Mouse (Mus musculus): ENCODE data around the gene Wnk2. TPM values are rescaled to one million over a fixed set of nuclear protein-coding genes. Genes with fewer than 3 reads are reported as not detected.

The Wnk2 gene
- total RNA-seq, 2 experiments from 2014 or later: 63.4 to 85.0 TPM

- DNase-seq (ENCODE audit: low spot score): no peak
These were observed 4.5 kb downstream of the Wnk2 start for GRCm38 (mm10) chr13:49143323-49143722.

- peak; percentile 63 for DNase-seq (ENCODE audit: low spot score)
These were observed 5.4 kb downstream of the Wnk2 start for GRCm38 (mm10) chr13:49142396-49142795.

- DNase-seq (ENCODE audit: low spot score): no peak
These were observed 7.2 kb downstream of the Wnk2 start for GRCm38 (mm10) chr13:49140567-49140966.

GRCm38 (mm10) chr13:49134491-49134890, 13.3 kb downstream of the Wnk2 start:
- peak; percentile 87 for DNase-seq (ENCODE audit: low spot score)

GRCm38 (mm10) chr13:49133125-49133524, 14.7 kb downstream of the Wnk2 start:
- no peak for DNase-seq (ENCODE audit: low spot score)

GRCm38 (mm10) chr13:49131946-49132687, 15.7 kb downstream of the Wnk2 start:
- no peak for DNase-seq (ENCODE audit: low spot score)

GRCm38 (mm10) chr13:49131342-49131855, 16.4 kb downstream of the Wnk2 start:
- no peak for DNase-seq (ENCODE audit: low spot score)

GRCm38 (mm10) chr13:49129845-49130244, 18.0 kb downstream of the Wnk2 start:
- DNase-seq (ENCODE audit: low spot score): peak; percentile 81

- no peak for DNase-seq (ENCODE audit: low spot score)
These were observed 18.7 kb downstream of the Wnk2 start for GRCm38 (mm10) chr13:49129154-49129553.

GRCm38 (mm10) chr13:49127844-49128631, 19.8 kb downstream of the Wnk2 start:
- peak; percentile 72 for DNase-seq (ENCODE audit: low spot score)

GRCm38 (mm10) chr13:49122106-49122505, 25.7 kb downstream of the Wnk2 start:
- DNase-seq (ENCODE audit: low spot score): no peak

- DNase-seq (ENCODE audit: low spot score): no peak
These were observed 30.3 kb downstream of the Wnk2 start for GRCm38 (mm10) chr13:49117563-49117962.

GRCm38 (mm10) chr13:49114921-49115320, 32.9 kb downstream of the Wnk2 start:
- DNase-seq (ENCODE audit: low spot score): no peak

- DNase-seq (ENCODE audit: low spot score): peak; percentile 72
These were observed 33.7 kb downstream of the Wnk2 start for GRCm38 (mm10) chr13:49114116-49114515.

- no peak for DNase-seq (ENCODE audit: low spot score)
These were observed 34.5 kb downstream of the Wnk2 start for GRCm38 (mm10) chr13:49113345-49113744.

GRCm38 (mm10) chr13:49112652-49113051, 35.2 kb downstream of the Wnk2 start:
- no peak for DNase-seq (ENCODE audit: low spot score)

- DNase-seq (ENCODE audit: low spot score): no peak
These were observed 38.1 kb downstream of the Wnk2 start for GRCm38 (mm10) chr13:49109665-49110064.

GRCm38 (mm10) chr13:49108119-49108846, 39.5 kb downstream of the Wnk2 start:
- no peak for DNase-seq (ENCODE audit: low spot score)

- no peak for DNase-seq (ENCODE audit: low spot score)
These were observed 43.9 kb downstream of the Wnk2 start for GRCm38 (mm10) chr13:49103913-49104312.

GRCm38 (mm10) chr13:49103235-49103634, 44.6 kb downstream of the Wnk2 start:
- DNase-seq (ENCODE audit: low spot score): no peak

GRCm38 (mm10) chr13:49100417-49100816, 47.4 kb downstream of the Wnk2 start:
- DNase-seq (ENCODE audit: low spot score): peak; percentile 34

- no peak for DNase-seq (ENCODE audit: low spot score)
These were observed 51.0 kb downstream of the Wnk2 start for GRCm38 (mm10) chr13:49096826-49097225.
